Mouse (Mus musculus) ES-Bruce4 (cell line): Measurements from ENCODE around the gene Cdipt.

Experiments used
- CTCF ChIP-seq: IDR thresholded peaks from one replicate; pipeline ENCODE4 v1.8.1; 2011; ENCODE audit warnings: low read depth, low read length
- EP300 ChIP-seq: IDR thresholded peaks from 2 replicates; pipeline ENCODE4 v1.6.1; 2011; ENCODE audit warnings: low read depth, low read length; ENCODE audit not compliant: insufficient read depth
- POLR2A ChIP-seq: IDR thresholded peaks from one replicate; pipeline ENCODE4 v1.8.1; 2011; ENCODE audit warnings: low read length; ENCODE audit not compliant: insufficient read depth

DNA sequence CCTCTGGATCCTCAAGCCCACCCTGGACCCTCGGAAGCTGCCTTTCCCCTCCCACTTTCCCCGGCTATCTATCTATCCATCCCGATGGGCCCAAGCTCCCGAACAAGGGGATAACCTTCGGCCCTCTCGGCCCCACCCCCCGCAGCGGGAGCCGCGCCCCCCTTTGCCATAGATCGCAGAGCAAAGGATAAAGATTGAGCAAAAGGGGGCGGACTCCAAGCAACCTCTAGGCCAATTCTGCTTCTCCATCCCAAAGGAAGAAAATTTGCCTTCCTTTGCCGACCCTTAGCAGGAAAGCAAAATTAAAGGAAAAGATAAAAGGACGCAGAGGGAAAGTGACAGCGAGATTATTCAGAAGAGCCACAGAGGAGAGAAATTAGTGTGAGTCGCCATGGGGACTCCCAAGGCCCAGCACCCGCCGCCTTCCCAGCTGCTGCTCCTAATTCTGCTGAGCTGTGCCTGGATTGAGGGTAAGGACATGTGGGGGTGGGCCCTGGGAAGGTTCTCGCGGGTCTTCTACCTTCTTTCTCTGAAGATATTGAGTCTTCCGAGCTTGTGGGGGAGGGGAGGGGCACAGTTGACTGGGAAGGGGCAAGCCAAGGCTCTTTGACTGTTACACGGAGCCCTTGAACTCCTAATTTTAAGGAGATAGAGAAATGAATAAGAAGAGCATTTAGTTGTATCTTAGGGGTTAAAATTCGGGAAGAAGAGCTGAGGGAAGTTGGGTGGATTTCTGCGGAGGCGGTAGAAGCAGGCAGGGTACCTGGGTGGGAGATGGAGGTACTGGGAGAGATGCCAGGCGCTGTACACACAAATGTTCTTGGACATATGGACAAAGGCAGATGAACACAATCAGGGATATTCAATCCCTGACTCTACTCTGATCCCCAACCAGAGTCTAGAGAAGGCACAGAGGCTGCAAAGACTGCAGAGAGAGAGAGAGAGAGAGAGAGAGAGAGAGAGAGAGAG lies 24.8 kb upstream of the Cdipt start:
- no peak for TF ChIP-seq CTCF
- no peak for TF ChIP-seq POLR2A
- no peak for TF ChIP-seq EP300
